Mouse (Mus musculus) midbrain, postnatal 0 days (tissue): ENCODE data around the gene Mdp1. TPM values are rescaled to one million over a fixed set of nuclear protein-coding genes. Genes with fewer than 3 reads are reported as not detected.

ENCODE experiments used
- ATAC-seq: fragments of 200-750 bp; cut with Nextera tagmentation; 2 replicates; pipeline ENCODE4 v1.8.0; 2017; ENCODE audit warnings: moderate number of reproducible peaks, mild to moderate bottlenecking, moderate TSS enrichment, moderate library complexity; ENCODE audit not compliant: low FRiP score
- DNase-seq: peaks from one replicate; pipeline ENCODE4 v3.0.0-alpha.2; 2015; ENCODE audit warnings: low spot score
- H3K27ac ChIP-seq: fragments of 300-500 bp; sonication (generic); 2 replicates; pipeline ENCODE4 v1.5.1; 2014; ENCODE audit warnings: low read depth, mild to moderate bottlenecking, low read length, mixed read lengths
- H3K27me3 ChIP-seq: fragments of 300-500 bp; sonication (generic); 2 replicates; pipeline ENCODE4 v1.6.1; 2014; ENCODE audit warnings: low read length, control low read depth, mixed read lengths; ENCODE audit not compliant: insufficient read depth
- H3K36me3 ChIP-seq: fragments of 300-500 bp; sonication (generic); 2 replicates; pipeline ENCODE4 v1.6.1; 2014; ENCODE audit warnings: low read length, control low read depth, mixed read lengths; ENCODE audit not compliant: insufficient read depth
- H3K4me1 ChIP-seq: fragments of 300-500 bp; sonication (generic); 2 replicates; pipeline ENCODE4 v1.6.1; 2014; ENCODE audit warnings: mild to moderate bottlenecking, control low read depth, antibody characterized with exemption, low read length, mixed read lengths; ENCODE audit not compliant: insufficient read depth
- H3K4me2 ChIP-seq: fragments of 300-500 bp; sonication (generic); 2 replicates; pipeline ENCODE4 v1.6.1; 2014; ENCODE audit warnings: low read depth, mild to moderate bottlenecking, low read length, mixed read lengths; ENCODE audit not compliant: poor library complexity, severe bottlenecking
- H3K4me3 ChIP-seq: fragments of 300-500 bp; sonication (generic); 2 replicates; pipeline ENCODE4 v1.5.1; 2014; ENCODE audit warnings: low read depth, mild to moderate bottlenecking, low read length, moderate library complexity
- H3K9ac ChIP-seq: fragments of 300-500 bp; sonication (generic); replicated peaks from 2 replicates; pipeline ENCODE4 v1.6.1; 2014; ENCODE audit warnings: mild to moderate bottlenecking, low read length, moderate library complexity, mixed read lengths; ENCODE audit not compliant: poor library complexity, severe bottlenecking
- H3K9me3 ChIP-seq: fragments of 300-500 bp; sonication (generic); 2 replicates; pipeline ENCODE4 v1.6.1; 2016; ENCODE audit warnings: low read length, control low read depth
- CTCF ChIP-seq: IDR thresholded peaks from 2 replicates; pipeline ENCODE4 v1.5.1; 2016; ENCODE audit warnings: antibody characterized with exemption, mild to moderate bottlenecking
- WGBS: fragments of 180-500 bp; shearing (Covaris S2); extraction: QIAGEN DNeasy Blood & Tissue Kit; methylation state at CpG from one replicate; pipeline ENCODE4 v1.1.7; 2014; 5-methylcytosine and 5-hydroxymethylcytosine counted together
- polyA plus RNA-seq: library from polyadenylated mRNA; unstranded; fragments of >200 nt; fragmentation: Nextera tagmentation; extraction: Ambion mirVana; gene quantifications from 2 replicates; pipeline ENCODE4 v1.2.1, GENCODE M21; 2015
- total RNA-seq: library from RNA; depleted of rRNA; stranded (reverse); fragments of >200 nt; gene quantifications from 2 replicates; pipeline ENCODE4 v1.2.3, GENCODE M21; 2014

Mdp1 gene
- total and polyA plus RNA-seq, 2 experiments from 2014 or later = 46.7 to 77.9 TPM

GRCm38 (mm10) chr14:55697226-55697625 is 36.9 kb upstream of the Mdp1 start:
- H3K4me3 ChIP-seq = no peak overlapping the region
- WGBS = 85% methylated on average over 4 of the region's 4 CpGs
- ATAC-seq (no peak), DNase-seq (no peak)
- TF ChIP-seq CTCF = no peak
- H3K27ac ChIP-seq = no peak overlapping the region
- H3K4me2 ChIP-seq = no peak overlapping the region
- no peak overlapping the region for H3K9ac ChIP-seq
- no peaks in the 10 kb centered on the region for H3K27me3 ChIP-seq
- no peaks in the 10 kb centered on the region for H3K36me3 ChIP-seq
- no peaks in the 10 kb centered on the region for H3K4me1 ChIP-seq
- no peaks in the 10 kb centered on the region for H3K9me3 ChIP-seq

GRCm38 (mm10) chr14:55689433-55689832 is 29.1 kb upstream of the Mdp1 start:
- Histone ChIP-seq H3K4me3 (no peak overlapping the region), H3K36me3 (no peaks in the 10 kb centered on the region), H3K4me2 (no peak overlapping the region), H3K27me3 (no peaks in the 10 kb centered on the region), H3K27ac (no peak overlapping the region), H3K9me3 (no peaks in the 10 kb centered on the region), H3K9ac (no peak overlapping the region), H3K4me1 (no peaks in the 10 kb centered on the region)
- DNase-seq (no peak), ATAC-seq (no peak)
- WGBS = 78% methylated on average over 10 of the region's 10 CpGs
- TF ChIP-seq CTCF = no peak

GRCm38 (mm10) chr14:55682118-55682493 is 21.8 kb upstream of the Mdp1 start:
- Histone ChIP-seq H3K9ac (no peak overlapping the region), H3K9me3 (no peaks in the 10 kb centered on the region), H3K4me1 (no peaks in the 10 kb centered on the region), H3K27ac (no peak overlapping the region), H3K4me2 (peak overlapping the region; percentile 68), H3K27me3 (no peaks in the 10 kb centered on the region), H3K4me3 (peak overlapping the region; percentile 46), H3K36me3 (peaks cover 22% of the 10 kb centered on the region)
- peak; percentile 1; the same call in 1 of the 2 replicates for ATAC-seq
- no peak for DNase-seq
- TF ChIP-seq CTCF = no peak
- 13% methylated on average over 3 of the region's 3 CpGs for WGBS

GRCm38 (mm10) chr14:55681160-55682117 is 21.1 kb upstream of the Mdp1 start, which contains the start of gene Tinf2:
Gene Tinf2, minus strand, starts transcription at chr14:55681820.
- DNase-seq = peak; percentile 98
- H3K9me3 ChIP-seq = no peaks in the 10 kb centered on the region
- under 1% methylated on average over 66 of the region's 66 CpGs for WGBS

GRCm38 (mm10) chr14:55677615-55678014 is 17.3 kb upstream of the Mdp1 start:
- DNase-seq = no peak
- no peaks in the 10 kb centered on the region for H3K27me3 ChIP-seq
- 94% methylated on average over 4 of the region's 4 CpGs for WGBS
- TF ChIP-seq CTCF = no peak
- no peak overlapping the region for H3K4me3 ChIP-seq
- H3K4me1 ChIP-seq = no peaks in the 10 kb centered on the region
- H3K9me3 ChIP-seq = no peaks in the 10 kb centered on the region
- no peak overlapping the region for H3K27ac ChIP-seq
- H3K36me3 ChIP-seq = peaks cover 35% of the 10 kb centered on the region
- no peak overlapping the region for H3K9ac ChIP-seq
- H3K4me2 ChIP-seq = no peak overlapping the region
- ATAC-seq = no peak

More at GRCm38 (mm10) chr14:55681160-55682117, 21.1 kb upstream of the Mdp1 start, which contains the start of gene Tinf2:
- H3K9ac ChIP-seq = peak within 1 kb of the TSS; percentile 55
- H3K4me1 ChIP-seq = no peaks in the 10 kb centered on the region
- ATAC-seq = peak; percentile 98
- no peaks in the 10 kb centered on the region for H3K27me3 ChIP-seq
- TF ChIP-seq CTCF = peak; percentile 91
- peak within 1 kb of the TSS; percentile 68 for H3K4me2 ChIP-seq
- H3K4me3 ChIP-seq = peak within 1 kb of the TSS; percentile 46
- peak within 1 kb of the TSS; percentile 40 for H3K27ac ChIP-seq
- peaks cover 29% of the 10 kb centered on the region for H3K36me3 ChIP-seq

- Histone ChIP-seq H3K9ac (no peak overlapping the region), H3K27me3 (no peaks in the 10 kb centered on the region), H3K27ac (no peak overlapping the region), H3K4me2 (peak overlapping the region; percentile 81), H3K4me1 (no peaks in the 10 kb centered on the region; the same call in 1 of the 2 replicates), H3K36me3 (peaks cover 17% of the 10 kb centered on the region; the same call in 1 of the 2 replicates), H3K4me3 (peak overlapping the region; percentile 58), H3K9me3 (no peaks in the 10 kb centered on the region)
- DNase-seq (no peak), ATAC-seq (no peak)
- no peak for TF ChIP-seq CTCF
- 82% methylated on average over 7 of the region's 7 CpGs for WGBS
Measured at GRCm38 (mm10) chr14:55672741-55673060, 12.4 kb upstream of the Mdp1 start.
